Mouse (Mus musculus) embryonic facial prominence, embryonic 15.5 days (tissue): ENCODE results near the gene Mllt3. TPM values are rescaled to one million over a fixed set of nuclear protein-coding genes. Genes with fewer than 3 reads are reported as not detected.

Experiments
- ATAC-seq: fragments of 200-750 bp; cut with Nextera tagmentation; 2 replicates; pipeline ENCODE4 v1.8.0; 2017; ENCODE audit warnings: low read depth, moderate TSS enrichment; ENCODE audit not compliant: insufficient number of reproducible peaks, low FRiP score, low TSS enrichment
- H3K27ac ChIP-seq: fragments of 300-500 bp; sonication (generic); replicated peaks from 2 replicates; pipeline ENCODE4 v1.5.1; 2015; ENCODE audit warnings: mild to moderate bottlenecking, inconsistent platforms
- H3K27me3 ChIP-seq: fragments of 300-500 bp; sonication (generic); 2 replicates; pipeline ENCODE4 v1.6.1; 2015; ENCODE audit warnings: inconsistent platforms
- H3K36me3 ChIP-seq: fragments of 300-500 bp; sonication (generic); 2 replicates; pipeline ENCODE4 v1.6.1; 2015; ENCODE audit warnings: mild to moderate bottlenecking, inconsistent platforms
- H3K4me1 ChIP-seq: fragments of 300-500 bp; sonication (generic); 2 replicates; pipeline ENCODE4 v1.6.1; 2015; ENCODE audit warnings: inconsistent platforms
- H3K4me2 ChIP-seq: fragments of 300-500 bp; sonication (generic); replicated peaks from 2 replicates; pipeline ENCODE4 v1.6.1; 2015; ENCODE audit warnings: mild to moderate bottlenecking, inconsistent platforms
- H3K4me3 ChIP-seq: fragments of 300-500 bp; sonication (generic); replicated peaks from 2 replicates; pipeline ENCODE4 v1.5.1; 2015; ENCODE audit warnings: mild to moderate bottlenecking, inconsistent platforms
- H3K9ac ChIP-seq: fragments of 300-500 bp; sonication (generic); 2 replicates; pipeline ENCODE4 v1.6.1; 2015; ENCODE audit warnings: inconsistent platforms
- H3K9me3 ChIP-seq: fragments of 300-500 bp; sonication (generic); replicated peaks from 2 replicates; pipeline ENCODE4 v1.6.1; 2016; ENCODE audit warnings: inconsistent platforms
- WGBS: fragments of 180-500 bp; shearing (Covaris S2); methylation state at CpG from one replicate; pipeline ENCODE4 v1.1.7; 2015; 5-methylcytosine and 5-hydroxymethylcytosine counted together
- polyA plus RNA-seq: library from polyadenylated mRNA; unstranded; fragments of >200 nt; fragmentation: Nextera tagmentation; extraction: Ambion mirVana; gene quantifications from 2 replicates; pipeline ENCODE4 v1.2.1, GENCODE M21; 2015

Mllt3 gene
- polyA plus RNA-seq, 1 experiment from 2014 or later, result 56.4 TPM

DNA sequence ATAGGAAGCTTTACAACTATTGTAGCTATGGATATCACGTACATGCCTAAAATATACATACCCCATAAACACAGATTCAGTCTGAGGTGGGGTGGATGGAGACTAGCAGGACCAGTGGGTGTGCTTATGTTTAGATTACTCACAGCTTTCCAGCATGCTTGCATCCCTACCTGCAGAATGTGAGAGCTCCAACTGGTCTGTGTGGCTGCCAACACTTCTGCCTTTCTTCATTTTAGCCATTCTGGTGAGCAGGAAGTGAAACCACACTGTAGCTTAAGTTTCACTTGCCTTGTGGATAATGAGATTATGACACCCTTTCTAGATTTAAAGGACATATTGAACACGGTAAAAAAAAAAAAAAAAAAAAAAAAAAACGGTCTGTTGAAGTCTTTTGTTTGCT lies 88.8 kb downstream of the Mllt3 start:
- ATAC-seq, result no peak
- no peak overlapping the region for H3K4me2 ChIP-seq
- no peak overlapping the region for H3K9ac ChIP-seq
- H3K4me3 ChIP-seq, result no peak overlapping the region
- WGBS, result 49% methylated on average over 3 of the region's 3 CpGs
- no peaks in the 10 kb centered on the region for H3K9me3 ChIP-seq
- no peak overlapping the region for H3K27ac ChIP-seq
- H3K27me3 ChIP-seq, result no peaks in the 10 kb centered on the region
- H3K36me3 ChIP-seq, result no peaks in the 10 kb centered on the region
- H3K4me1 ChIP-seq, result peaks cover 3% of the 10 kb centered on the region; the same call in 1 of the 2 replicates

DNA sequence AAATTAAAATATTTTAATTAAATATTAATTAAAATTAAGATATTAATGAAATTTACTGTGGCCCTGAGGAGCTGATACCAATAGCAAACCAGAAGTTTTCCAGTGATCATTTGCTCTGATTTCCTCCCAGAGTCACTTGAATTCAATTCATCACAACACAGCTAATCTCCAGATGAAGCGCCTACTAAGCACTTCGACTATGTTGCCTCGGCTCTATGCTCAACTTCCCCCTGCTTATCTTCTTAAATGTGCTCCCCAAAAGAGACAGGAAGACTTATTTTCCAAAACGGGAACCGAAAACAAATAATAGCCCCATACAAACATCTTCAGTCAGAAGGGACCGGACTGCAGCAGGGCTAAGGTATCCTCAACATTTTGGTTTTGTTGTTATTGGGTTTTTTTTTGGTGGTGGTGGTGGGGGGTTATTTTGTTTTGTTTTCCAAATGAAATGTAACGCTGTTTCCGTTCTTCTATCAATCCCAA lies 90.2 kb downstream of the Mllt3 start:
- no peaks in the 10 kb centered on the region for H3K27me3 ChIP-seq
- WGBS, result 62% methylated on average over 8 of the region's 8 CpGs
- no peak overlapping the region for H3K9ac ChIP-seq
- peaks cover 3% of the 10 kb centered on the region; the same call in 1 of the 2 replicates for H3K4me1 ChIP-seq
- H3K4me3 ChIP-seq, result no peak overlapping the region
- H3K36me3 ChIP-seq, result no peaks in the 10 kb centered on the region
- no peaks in the 10 kb centered on the region for H3K9me3 ChIP-seq
- no peak for ATAC-seq
- H3K4me2 ChIP-seq, result no peak overlapping the region
- H3K27ac ChIP-seq, result no peak overlapping the region

GRCm38 (mm10) chr4:87939474-87940154 lies 93.5 kb downstream of the Mllt3 start:
- 91% methylated on average over 7 of the region's 7 CpGs for WGBS
- peaks cover 3% of the 10 kb centered on the region; the same call in 1 of the 2 replicates for H3K4me1 ChIP-seq
- no peak overlapping the region for H3K27ac ChIP-seq
- no peak for ATAC-seq
- H3K4me2 ChIP-seq, result no peak overlapping the region
- H3K4me3 ChIP-seq, result no peak overlapping the region
- no peak overlapping the region for H3K9ac ChIP-seq
- H3K36me3 ChIP-seq, result no peaks in the 10 kb centered on the region
- no peaks in the 10 kb centered on the region for H3K9me3 ChIP-seq
- no peaks in the 10 kb centered on the region for H3K27me3 ChIP-seq

DNA sequence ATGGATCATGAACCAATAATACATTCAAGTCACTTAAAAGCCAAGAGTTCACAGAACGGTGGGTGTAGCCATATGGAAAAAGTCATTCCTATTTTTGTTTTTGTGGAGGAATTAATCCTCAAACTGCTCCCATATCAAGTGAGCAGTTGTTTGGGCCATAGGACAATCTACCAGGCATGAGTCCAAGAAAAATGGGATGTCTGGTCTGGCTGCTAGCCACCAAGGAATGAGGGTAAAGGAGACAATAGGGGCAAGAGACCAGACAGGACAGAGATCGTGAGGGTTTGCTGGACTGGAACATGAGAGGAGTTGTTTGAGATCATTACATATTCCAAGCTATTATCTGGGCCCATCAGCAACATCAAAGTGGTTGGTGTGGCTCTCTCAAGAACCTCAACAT lies 96.8 kb downstream of the Mllt3 start:
- no peak overlapping the region for H3K4me2 ChIP-seq
- H3K4me3 ChIP-seq, result no peak overlapping the region
- H3K4me1 ChIP-seq, result peaks cover 10% of the 10 kb centered on the region; the same call in 1 of the 2 replicates
- 64% methylated on average over 2 of the region's 2 CpGs for whole genome bisulfite sequencing
- no peaks in the 10 kb centered on the region for H3K36me3 ChIP-seq
- H3K27ac ChIP-seq, result no peak overlapping the region
- H3K9ac ChIP-seq, result no peak overlapping the region
- no peaks in the 10 kb centered on the region for H3K9me3 ChIP-seq
- no peak for ATAC-seq
- H3K27me3 ChIP-seq, result no peaks in the 10 kb centered on the region

GRCm38 (mm10) chr4:87933701-87934337 lies 99.3 kb downstream of the Mllt3 start:
- no peak overlapping the region for H3K9ac ChIP-seq
- H3K27me3 ChIP-seq, result no peaks in the 10 kb centered on the region
- H3K4me3 ChIP-seq, result no peak overlapping the region
- no peaks in the 10 kb centered on the region for H3K36me3 ChIP-seq
- 0 out of 2 replicates have a peak overlapping the region, but pooled peaks have one; percentile 12 for H3K27ac ChIP-seq
- H3K9me3 ChIP-seq, result no peaks in the 10 kb centered on the region
- peaks cover 16% of the 10 kb centered on the region; the same call in 1 of the 2 replicates for H3K4me1 ChIP-seq
- ATAC-seq, result no peak
- H3K4me2 ChIP-seq, result no peak overlapping the region
- WGBS, result 55% methylated on average over 4 of the region's 4 CpGs

GRCm38 (mm10) chr4:87930356-87931245 lies 102.6 kb downstream of the Mllt3 start:
- Histone ChIP-seq H3K36me3 (no peaks in the 10 kb centered on the region), H3K9me3 (no peaks in the 10 kb centered on the region), H3K27ac (no peak overlapping the region), H3K4me2 (no peak overlapping the region), H3K4me1 (peaks cover 29% of the 10 kb centered on the region; the same call in 1 of the 2 replicates), H3K4me3 (no peak overlapping the region), H3K9ac (no peak overlapping the region), H3K27me3 (no peaks in the 10 kb centered on the region)
- WGBS, result 85% methylated on average over 8 of the region's 8 CpGs
- no peak for ATAC-seq

GRCm38 (mm10) chr4:87928603-87929199 lies 104.5 kb downstream of the Mllt3 start:
- WGBS, result 27% methylated on average over 3 of the region's 3 CpGs
- Histone ChIP-seq H3K4me2 (no peak overlapping the region), H3K9ac (no peak overlapping the region), H3K4me1 (peaks cover 20% of the 10 kb centered on the region; the same call in 1 of the 2 replicates), H3K4me3 (no peak overlapping the region), H3K9me3 (no peaks in the 10 kb centered on the region), H3K27me3 (no peaks in the 10 kb centered on the region), H3K36me3 (no peaks in the 10 kb centered on the region), H3K27ac (peak overlapping the region; percentile 66)
- ATAC-seq, result no peak

DNA sequence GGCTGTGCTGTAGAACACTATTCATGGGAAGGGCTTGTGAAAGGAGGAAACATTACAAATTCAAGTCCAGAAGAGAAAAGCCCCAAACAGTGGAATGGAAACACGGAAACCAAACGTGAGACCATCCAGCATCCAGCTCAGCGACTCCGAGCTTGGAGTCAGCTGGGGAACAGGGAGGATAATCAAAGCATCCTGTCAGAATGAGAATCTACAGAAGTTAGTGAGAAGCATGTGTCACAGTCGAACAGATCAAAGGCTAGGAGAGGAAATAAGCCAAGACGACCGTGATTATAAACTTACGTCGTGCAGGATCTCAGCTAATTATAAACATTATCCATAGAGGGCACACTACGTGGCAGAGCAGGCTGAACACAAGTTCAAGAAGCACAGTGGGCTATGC lies 105.8 kb downstream of the Mllt3 start:
- Histone ChIP-seq H3K9ac (no peak overlapping the region), H3K4me3 (no peak overlapping the region), H3K27ac (peak overlapping the region; percentile 66; the same call in 1 of the 2 replicates), H3K27me3 (no peaks in the 10 kb centered on the region), H3K4me2 (no peak overlapping the region), H3K36me3 (no peaks in the 10 kb centered on the region), H3K9me3 (no peaks in the 10 kb centered on the region), H3K4me1 (peaks cover 19% of the 10 kb centered on the region; the same call in 1 of the 2 replicates)
- ATAC-seq, result no peak
- WGBS, result 29% methylated on average over 10 of the region's 10 CpGs

DNA sequence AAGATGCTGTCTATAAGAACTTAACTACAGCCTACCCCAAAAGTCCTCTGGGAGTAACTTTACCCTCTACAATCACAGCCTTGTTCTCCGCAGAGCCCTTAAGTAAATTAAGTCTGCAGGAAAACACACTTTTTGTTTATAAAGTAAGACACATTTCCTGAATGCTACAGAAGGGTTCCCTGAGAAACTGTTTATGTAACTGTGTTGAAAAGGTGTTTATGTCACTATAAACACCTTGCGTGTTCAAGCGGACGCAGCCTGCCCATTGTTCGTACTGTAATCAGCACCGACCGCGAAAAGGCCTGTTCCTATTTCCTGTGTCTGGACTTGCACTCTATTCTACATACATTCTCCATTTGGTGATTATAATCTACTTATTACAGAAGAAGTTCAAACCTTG lies 112.5 kb downstream of the Mllt3 start:
- no peaks in the 10 kb centered on the region for H3K36me3 ChIP-seq
- no peak overlapping the region for H3K4me2 ChIP-seq
- H3K27ac ChIP-seq, result no peak overlapping the region
- no peaks in the 10 kb centered on the region for H3K27me3 ChIP-seq
- H3K4me1 ChIP-seq, result no peaks in the 10 kb centered on the region
- WGBS, result 59% methylated on average over 8 of the region's 8 CpGs
- no peak overlapping the region for H3K4me3 ChIP-seq
- no peak overlapping the region for H3K9ac ChIP-seq
- ATAC-seq, result no peak
- no peaks in the 10 kb centered on the region for H3K9me3 ChIP-seq

- no peak for ATAC-seq
- Histone ChIP-seq H3K4me2 (no peak overlapping the region), H3K27ac (no peak overlapping the region), H3K4me3 (no peak overlapping the region), H3K27me3 (no peaks in the 10 kb centered on the region), H3K36me3 (no peaks in the 10 kb centered on the region), H3K9me3 (no peaks in the 10 kb centered on the region), H3K9ac (no peak overlapping the region), H3K4me1 (no peaks in the 10 kb centered on the region)
- 62% methylated on average over 6 of the region's 6 CpGs for WGBS
Observed at GRCm38 (mm10) chr4:87911172-87911994, 121.8 kb downstream of the Mllt3 start.
